Comparison of ENCODE assay signal across 17 mouse cellular contexts in genomic region chr9:62966018-62966417, GRCm38 (mm10). TPM values are rescaled to one million over a fixed set of nuclear protein-coding genes. Genes with fewer than 3 reads are reported as not detected.
DNase-seq lines count a peak whose midpoint lies in the region; TF ChIP-seq lines count a peak whose summit lies in the region.
"Had no signal": no experiment of that assay in that cellular context is flagged by ENCODE, and none has a peak within 500 bp of the region (broad histone marks: within the 10 kb centered on the region; RNA-seq: fewer than 3 reads in every experiment).

No protein-coding gene starts in this region.

- peaks cover 18% of the 10 kb centered on the region for H3K4me1 ChIP-seq in heart, embryonic 10.5 days
- H3K4me1 ChIP-seq: hindbrain, embryonic 12.5 days had no signal

- no peak overlapping the region for H3K27ac ChIP-seq in heart, embryonic 10.5 days
- H3K27ac ChIP-seq: embryonic facial prominence, embryonic 13.5 days; forebrain, embryonic 12.5 days; hindbrain, embryonic 12.5 days had no signal

- H3ac ChIP-seq in myocyte (ENCODE audit: control insufficient read depth, insufficient read length) = no peak overlapping the region

- H3K4me2 ChIP-seq in myocyte (ENCODE audit: low read depth) = no peak overlapping the region
- H3K4me2 ChIP-seq: embryonic facial prominence, embryonic 13.5 days; forebrain, embryonic 12.5 days; hindbrain, embryonic 12.5 days had no signal

- WGBS in heart, embryonic 10.5 days = 96% methylated on average over 3 of the region's 3 CpGs

- H3K27me3 ChIP-seq in heart, embryonic 10.5 days (ENCODE audit: insufficient read depth, poor library complexity, severe bottlenecking) = no peaks in the 10 kb centered on the region
- H3K27me3 ChIP-seq in myocyte (ENCODE audit: control insufficient read depth, insufficient read depth, insufficient read length) = no peaks in the 10 kb centered on the region
- H3K27me3 ChIP-seq: embryonic facial prominence, embryonic 13.5 days; forebrain, embryonic 12.5 days; hindbrain, embryonic 12.5 days had no signal

- H3K36me3 ChIP-seq in heart, embryonic 10.5 days = no peaks in the 10 kb centered on the region
- no peaks in the 10 kb centered on the region for H3K36me3 ChIP-seq in myocyte (ENCODE audit: control insufficient read depth, insufficient read depth)
- H3K36me3 ChIP-seq: embryonic facial prominence, embryonic 13.5 days; forebrain, embryonic 12.5 days; hindbrain, embryonic 12.5 days had no signal

- no peaks in the 10 kb centered on the region for H3K9me3 ChIP-seq in heart, embryonic 10.5 days
- H3K9me3 ChIP-seq: embryonic facial prominence, embryonic 13.5 days; forebrain, embryonic 12.5 days; hindbrain, embryonic 12.5 days had no signal

- peaks cover 95% of the 10 kb centered on the region for H3K79me2 ChIP-seq in myocyte (ENCODE audit: control insufficient read depth, insufficient read depth)

- no peak overlapping the region for H3K4me3 ChIP-seq in heart, embryonic 10.5 days
- H3K4me3 ChIP-seq in myocyte = no peak overlapping the region
- H3K4me3 ChIP-seq: embryonic facial prominence, embryonic 13.5 days; forebrain, embryonic 12.5 days; hindbrain, embryonic 12.5 days had no signal

- no peak for TF ChIP-seq POLR2A in myocyte (IDR thresholded peaks at IDR 0.05; ENCODE audit: insufficient read length, low read depth)

- peak; percentile 57 for DNase-seq in heart, adult 11 months
- no peak for DNase-seq in heart, embryonic 10.5 days (ENCODE audit: low spot score)
- peak; percentile 34 for DNase-seq in lung, postnatal 14 days
- no peak for DNase-seq in lung, postnatal 10 days
- no peak for DNase-seq in gastrocnemius, postnatal 25 days
- no peak for DNase-seq in embryo, embryonic 10.5 days (ENCODE audit: low spot score)
- DNase-seq: adrenal gland, postnatal 10 days; cerebellum, adult 11-12 months; cerebellum, adult 9-10 months; cerebellum, postnatal 25 days; gastrocnemius, postnatal 10 days; heart, postnatal 10 days; heart, postnatal 4 days had no signal

TF ChIP-seq in myocyte, 11 proteins besides CTCF, POLR2A, EP300 and RAD21:
- 0 out of 2 replicates have a peak, but pooled peaks have one; percentile 23 for TF ChIP-seq CEBPB (IDR thresholded peaks at IDR 0.05; ENCODE audit: insufficient read depth, poor library complexity, severe bottlenecking)
- no peak for TF ChIP-seq MAX (IDR thresholded peaks at IDR 0.05; ENCODE audit: low read depth)

RNA-seq across cellular contexts. Expression of gene Pias1, which starts 21.7 kb away (rescaled TPM):
- polyA plus RNA-seq in heart, embryonic 10.5 days (2016; fragmentation: Nextera tagmentation; extraction: Ambion mirVana) = 40.8 and 43.8 TPM in 2 replicates
- polyA plus RNA-seq in myocyte (2012; fragmentation: generic; extraction: Trizol) = 5.9 TPM
- total RNA-seq in gastrocnemius, postnatal 25 days (2021) = 10 to 100 TPM; 12.8 to 15.1 TPM

Comparison
In these comparisons a context has a peak if more than half of its experiments do, and no peak if none do; other contexts are left out.
1. DNase-seq: peak in heart, adult 11 months (single experiment) and lung, postnatal 14 days (single experiment); none in heart, embryonic 10.5 days (single experiment), lung, postnatal 10 days (single experiment), gastrocnemius, postnatal 25 days (single experiment) and embryo, embryonic 10.5 days (single experiment).